Mouse (Mus musculus) adrenal gland, postnatal 4 days (tissue): ENCODE measurements around the gene Hbb-bh2. TPM values are rescaled to one million over a fixed set of nuclear protein-coding genes. Genes with fewer than 3 reads are reported as not detected.
"Not testable (repeated sequence)": the region's sequence is repeated elsewhere in the genome, so short reads cannot be mapped to it uniquely, and the experiment has no call there.

ENCODE experiments used
- DNase-seq, 2 experiments: peaks; one replicate each; pipeline ENCODE4 v3.0.0; 2021 to 2022; ENCODE audit warnings: low spot score in 2 of 2, mixed read lengths in 2 of 2
- long read RNA-seq, 2 experiments: library from polyadenylated mRNA; stranded (forward); transcript quantifications; one replicate each; pipeline ENCODE4 v2.0.0; 2021
- total RNA-seq, 2 experiments: library from RNA; stranded (reverse); gene quantifications; 2 replicates each; pipeline ENCODE4 v1.2.3; 2021

Hbb-bh2 gene
- not detected for total RNA-seq
- long read RNA-seq, experiment 1, result 0 reads
- long read RNA-seq, experiment 2, result 0 reads

DNA sequence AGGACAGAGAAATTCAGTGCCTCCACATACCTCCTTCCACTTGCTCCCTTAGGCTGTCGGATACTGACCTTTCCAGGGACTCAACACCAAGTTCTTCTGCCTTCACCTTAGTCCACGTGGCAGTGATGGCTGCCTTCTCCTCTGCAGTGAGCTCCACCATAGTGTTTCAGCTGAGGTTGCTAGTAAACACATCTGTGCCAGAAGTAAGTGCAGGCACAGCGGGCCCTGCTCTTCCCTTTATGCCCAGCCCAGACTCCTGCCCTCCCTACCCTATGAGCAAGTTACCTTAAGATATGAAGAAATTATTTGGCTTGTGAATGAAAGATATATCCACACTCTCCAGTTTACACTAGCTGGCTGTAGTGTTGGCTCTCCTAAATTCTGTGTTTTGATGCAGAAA, at the start of gene Hbb-bh2:
Hbb-bh2 (minus strand) TSS at position 253 of the 400 bp plus-strand sequence.
- DNase-seq, result no peak

DNA sequence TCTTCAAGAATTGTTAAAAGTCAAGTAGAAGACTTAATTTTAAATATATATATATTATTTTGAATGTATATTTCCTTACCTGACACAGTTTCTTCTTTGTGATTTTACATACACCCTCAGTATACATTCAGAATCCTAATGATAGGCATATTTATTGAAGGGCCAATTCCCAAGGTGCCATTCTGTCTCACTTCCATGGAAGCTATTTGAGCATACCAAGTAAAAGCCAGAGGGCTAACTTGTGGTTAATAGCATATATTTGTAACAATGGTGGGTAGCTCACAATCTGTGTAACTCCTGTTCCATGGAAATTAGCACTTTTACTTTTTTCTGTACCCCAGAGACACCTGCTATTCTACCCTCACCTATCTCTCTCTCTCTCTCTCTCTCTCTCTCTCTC, 45.8 kb upstream of the Hbb-bh2 start, which contains the start of gene Olfr66:
Olfr66 (minus strand) TSS at position 101 of the 400 bp plus-strand sequence.
- no peak for DNase-seq

GRCm38 (mm10) chr7:103877093-103877492, 36.8 kb upstream of the Hbb-bh2 start:
- DNase-seq, result no peak

DNA sequence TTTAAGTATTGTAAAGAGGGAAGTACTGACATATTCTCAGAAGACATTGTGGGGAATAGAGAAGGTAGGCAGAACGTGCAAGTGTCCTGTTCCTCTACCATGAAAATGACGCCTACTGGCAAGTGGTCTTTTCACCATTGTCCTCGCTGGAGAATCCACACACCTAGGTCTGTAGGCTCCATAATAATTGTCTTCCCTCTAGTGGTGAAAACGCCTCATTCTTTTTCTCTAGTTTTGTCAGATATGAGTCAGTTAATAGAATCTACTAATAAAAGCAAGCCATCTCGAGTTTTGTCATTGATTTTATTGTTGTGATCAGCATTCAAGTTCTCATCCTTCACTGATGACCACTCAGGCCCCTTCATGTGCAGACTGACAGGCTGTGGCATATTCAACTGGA, 34.1 kb upstream of the Hbb-bh2 start:
- no peak for DNase-seq

DNA sequence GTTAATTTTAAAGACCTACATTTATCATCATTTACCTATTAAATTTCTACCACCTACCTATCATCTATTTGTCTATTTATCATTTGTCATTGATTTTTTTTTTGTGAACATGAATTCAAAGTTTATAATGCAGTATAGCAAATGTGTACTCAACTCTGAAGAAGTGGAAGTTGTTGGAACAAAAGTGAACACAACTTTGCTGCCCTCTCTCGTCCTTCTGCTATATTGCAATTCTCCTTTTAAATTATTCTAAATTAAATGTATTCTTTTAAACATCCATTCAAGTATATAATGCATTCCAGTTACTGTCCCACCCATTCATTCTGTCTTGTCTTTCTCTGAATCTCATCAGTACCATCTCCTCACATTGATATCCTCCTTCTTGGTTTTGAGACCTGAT, 32.7 kb upstream of the Hbb-bh2 start:
- DNase-seq, result no peak

- DNase-seq, result no peak
Measured at GRCm38 (mm10) chr7:103870667-103871066, 30.3 kb upstream of the Hbb-bh2 start.

- DNase-seq, result no peak
Measured at GRCm38 (mm10) chr7:103865716-103866115, 25.4 kb upstream of the Hbb-bh2 start.

DNA sequence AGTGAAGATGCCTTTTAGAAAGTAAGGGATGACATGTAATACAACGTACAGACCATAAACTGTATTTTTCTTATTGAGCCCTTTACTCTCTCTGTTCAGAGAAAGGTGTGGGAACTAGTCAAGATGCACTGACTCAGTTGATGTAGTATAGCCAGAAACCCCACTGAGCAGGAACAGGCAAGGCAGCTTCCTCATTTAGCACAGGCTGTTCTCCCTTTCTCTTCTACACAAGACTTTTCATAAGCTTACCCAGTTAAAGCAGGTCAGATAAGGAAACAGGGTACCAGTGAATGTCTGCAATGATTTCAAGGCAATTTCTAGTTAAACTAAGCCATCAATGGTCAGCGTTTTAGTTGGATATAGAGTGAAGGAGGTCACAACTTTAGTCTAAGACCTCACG, 21.2 kb upstream of the Hbb-bh2 start:
- DNase-seq, result no peak

DNA sequence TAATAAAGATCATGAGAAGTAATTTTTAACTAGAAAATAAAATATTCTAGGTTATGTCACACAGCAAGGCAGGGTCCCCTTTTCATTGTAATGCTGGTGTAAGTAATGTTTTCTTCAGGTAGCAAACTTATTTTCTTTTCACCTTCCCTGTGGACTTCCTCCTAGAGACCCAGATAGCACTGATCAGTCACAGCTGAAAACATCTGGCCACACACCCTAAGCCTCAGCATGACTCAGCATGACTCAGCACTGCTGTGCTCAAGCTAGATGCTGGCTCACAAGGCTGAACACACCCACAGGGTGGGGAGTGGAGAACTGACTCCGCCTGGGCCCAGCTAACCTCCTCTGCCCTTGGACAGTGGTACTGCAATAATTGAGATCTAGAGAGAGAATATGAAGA, 20.5 kb upstream of the Hbb-bh2 start:
- DNase-seq, result peak in 1 of 2 experiments; percentile 16

DNA sequence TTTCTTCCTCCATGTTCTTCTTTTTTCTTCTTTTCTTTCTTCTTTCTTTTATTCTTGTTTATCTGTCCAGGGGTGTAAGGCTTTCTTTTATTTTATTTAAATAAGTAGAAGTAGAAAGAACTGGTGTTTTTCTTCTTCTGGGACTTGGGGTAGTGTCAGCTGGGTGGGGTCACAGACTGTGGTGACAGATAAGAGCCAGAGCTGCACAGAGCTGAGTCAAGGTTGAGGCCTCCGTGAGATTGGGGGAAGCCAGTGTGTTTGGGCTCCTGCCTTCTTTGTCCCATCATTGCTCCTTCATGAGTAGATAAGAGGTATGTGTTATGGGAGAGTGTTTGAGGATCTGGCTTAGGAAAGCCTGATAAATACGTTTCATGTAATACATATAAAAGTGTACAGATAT, 18.8 kb upstream of the Hbb-bh2 start:
- no peak for DNase-seq

DNA sequence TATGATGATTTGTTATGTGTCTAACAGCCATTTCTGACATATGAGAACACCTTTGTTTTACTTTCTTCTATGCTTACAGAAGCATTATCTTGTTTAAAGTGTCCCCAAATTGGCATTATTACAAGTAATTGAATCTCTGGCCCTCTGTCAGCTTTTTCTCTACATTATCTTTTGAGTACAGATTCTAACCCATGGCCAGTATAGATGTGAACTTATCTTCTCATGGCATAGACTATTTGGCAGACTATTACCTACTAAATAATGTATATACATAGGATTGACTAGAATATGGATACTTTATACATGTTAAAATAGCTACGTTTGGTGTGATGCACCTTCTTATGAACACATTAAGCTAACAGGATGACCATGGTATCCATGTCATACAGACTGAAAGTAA, 14.3 kb upstream of the Hbb-bh2 start:
- DNase-seq, result no peak

DNA sequence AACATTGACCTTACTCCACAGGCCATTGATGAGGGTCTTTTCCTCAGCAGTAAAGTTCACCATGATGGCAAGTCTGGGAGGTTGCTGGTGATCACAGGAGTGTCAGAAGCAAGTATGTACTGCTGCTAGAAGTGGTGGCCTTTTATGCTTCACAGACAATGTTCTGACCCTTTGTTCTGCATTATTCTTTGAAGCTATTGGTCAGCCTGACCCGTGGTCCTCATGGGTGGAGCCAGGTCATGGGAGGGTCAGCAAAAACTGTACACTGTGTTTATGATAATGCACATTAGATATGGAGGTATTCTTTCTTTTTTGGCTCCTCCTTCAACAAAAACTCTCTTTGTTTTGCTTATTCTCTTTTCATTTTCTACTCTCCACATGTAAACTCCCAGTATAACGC, 12.8 kb upstream of the Hbb-bh2 start, which contains the start of gene Hbb-y:
Hbb-y (minus strand) TSS at position 127 of the 400 bp plus-strand sequence.
- no peak for DNase-seq

- no peak for DNase-seq
Measured at GRCm38 (mm10) chr7:103844525-103845325, 4.4 kb upstream of the Hbb-bh2 start.

DNA sequence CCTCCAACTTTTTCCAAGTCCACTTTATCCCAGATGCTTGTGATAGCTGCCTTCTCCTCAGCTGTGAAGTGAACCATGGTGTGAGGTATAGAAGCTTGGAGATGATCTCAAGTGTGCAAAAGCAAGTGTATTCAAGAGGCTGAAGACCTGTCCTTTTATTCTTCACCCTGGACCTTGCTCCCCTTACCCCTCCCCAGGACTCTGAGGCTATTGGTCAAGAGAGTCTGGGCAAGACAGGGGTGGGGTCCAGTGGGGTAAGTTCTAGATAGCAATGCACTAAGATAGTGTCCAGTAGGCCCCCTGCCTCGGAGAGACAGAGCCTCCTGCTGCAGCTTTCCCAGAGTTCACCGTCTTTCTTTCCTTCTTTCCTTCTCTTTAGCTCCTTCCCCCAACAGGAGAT, 2.7 kb upstream of the Hbb-bh2 start, which contains the start of gene Hbb-bh1:
Hbb-bh1 (minus strand) TSS at position 131 of the 400 bp plus-strand sequence.
- no peak for DNase-seq

DNA sequence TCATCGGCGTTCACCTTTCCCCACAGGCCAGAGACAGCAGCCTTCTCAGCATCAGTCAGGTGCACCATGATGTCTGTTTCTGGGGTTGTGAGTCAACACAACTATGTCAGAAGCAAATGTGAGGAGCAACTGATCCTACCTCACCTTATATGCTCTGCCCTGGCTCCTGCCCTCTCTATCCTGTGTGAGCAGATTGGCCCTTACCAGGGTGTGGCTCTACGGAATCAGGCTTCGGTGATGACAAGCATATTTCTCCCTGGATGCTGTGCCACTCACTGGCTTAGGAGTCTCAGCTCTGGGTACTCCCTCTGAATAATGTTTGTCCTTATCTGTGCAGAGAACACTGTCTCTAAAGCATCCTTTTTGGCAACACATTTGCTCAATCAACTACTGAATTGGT, 12.5 kb downstream of the Hbb-bh2 start, which contains the start of gene Hbb-bs:
Hbb-bs (minus strand) TSS at position 289 of the 400 bp plus-strand sequence.
- no peak for DNase-seq

DNA sequence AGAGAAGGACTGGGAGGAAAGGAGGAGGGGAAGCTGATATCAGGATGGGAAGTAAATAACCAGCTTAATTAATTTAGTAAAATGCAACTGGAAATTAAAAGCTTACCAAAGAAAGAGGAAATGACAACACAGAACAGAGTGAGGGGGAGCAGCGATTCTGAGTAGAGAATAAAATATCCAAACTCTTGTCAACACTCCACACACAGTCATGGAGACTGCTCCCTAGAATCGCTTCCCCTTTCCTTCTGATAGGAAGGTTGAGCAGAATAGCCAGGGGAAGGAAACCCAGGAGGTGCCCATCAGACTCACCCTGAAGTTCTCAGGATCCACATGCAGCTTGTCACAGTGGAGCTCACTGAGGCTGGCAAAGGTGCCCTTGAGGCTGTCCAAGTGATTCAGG, 13.2 kb downstream of the Hbb-bh2 start:
- DNase-seq, result not testable (repeated sequence)

DNA sequence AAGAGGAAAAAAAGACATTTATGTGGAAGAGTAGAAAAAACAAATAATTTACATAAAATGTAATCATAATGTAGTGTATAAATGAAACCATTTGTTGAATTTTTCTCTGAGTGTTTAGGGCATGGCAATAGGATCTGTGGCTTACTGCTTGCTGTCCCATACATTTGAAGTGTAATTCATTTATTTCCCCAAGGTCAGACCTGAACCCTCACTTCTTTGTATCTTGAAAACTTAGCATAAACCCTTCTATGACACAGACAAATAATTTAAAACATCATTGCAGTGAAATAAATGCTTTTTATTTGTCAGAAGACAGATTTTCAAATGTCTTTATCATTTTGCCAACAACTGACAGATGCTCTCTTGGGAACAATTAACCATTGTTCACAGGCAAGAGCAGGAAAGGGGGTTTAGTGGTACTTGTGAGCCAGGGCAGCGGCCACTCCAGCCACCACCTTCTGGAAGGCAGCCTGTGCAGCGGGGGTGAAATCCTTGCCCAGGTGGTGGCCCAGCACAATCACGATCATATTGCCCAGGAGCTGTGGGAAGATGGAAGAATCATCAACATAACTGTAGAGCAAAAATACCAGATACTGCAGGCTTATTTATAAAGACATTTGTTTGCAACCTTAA, 13.9 kb downstream of the Hbb-bh2 start:
- no peak for DNase-seq

- no peak for DNase-seq
Measured at GRCm38 (mm10) chr7:103825536-103826254, 14.6 kb downstream of the Hbb-bh2 start.

GRCm38 (mm10) chr7:103824597-103824996, 15.7 kb downstream of the Hbb-bh2 start:
- no peak for DNase-seq

- DNase-seq, result not testable (repeated sequence)
Measured at GRCm38 (mm10) chr7:103815085-103815484, 25.2 kb downstream of the Hbb-bh2 start.

- no peak for DNase-seq
Measured at GRCm38 (mm10) chr7:103813766-103814165, 26.6 kb downstream of the Hbb-bh2 start, which contains the start of gene Hbb-bt. Gene Hbb-bt (minus strand): TSS chr7:103813996.
